Mouse (Mus musculus) c-Kit-positive CD71-positive TER-119-positive erythroid progenitor cells, embryonic 14.5 days (primary cell): ENCODE measurements at regions not wholly inside any gene's neighbourhood (a gene's known extent, or its start where the extent isn't known, plus 50 kb on each side); places are given as distances from the start of the nearest gene placed in this dataset.

ENCODE experiments used
- DNase-seq: peaks from one replicate; pipeline ENCODE4 v3.0.0-alpha.2; 2013; ENCODE audit warnings: low spot score

DNA sequence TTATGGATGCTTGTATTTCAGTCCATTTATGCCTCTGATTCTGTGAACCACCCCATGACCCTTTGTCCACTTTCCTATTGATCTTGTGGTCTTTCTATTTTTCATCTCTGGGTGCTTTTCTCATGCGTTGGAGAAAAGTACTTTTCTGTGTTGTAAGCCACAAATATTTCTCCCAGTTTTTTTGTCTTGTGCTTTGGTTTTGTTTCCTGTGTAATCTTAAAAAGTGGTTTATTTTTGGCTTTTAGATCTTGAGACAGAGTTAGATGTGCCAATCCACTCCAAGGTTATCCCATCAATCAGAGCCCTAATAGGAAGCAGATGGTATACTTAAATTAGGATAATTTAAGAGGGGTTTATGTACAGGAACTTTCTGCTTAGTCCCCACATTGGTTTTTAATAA is 50.0 kb upstream of the Slc22a23 start:
- DNase-seq: no peak
